Mouse (Mus musculus): Measurements from ENCODE around the gene Smim26. TPM values are rescaled to one million over a fixed set of nuclear protein-coding genes. Genes with fewer than 3 reads are reported as not detected.

The Smim26 gene
- polyA plus RNA-seq (2021; fragmentation: Nextera tagmentation), result 141 and 145 TPM in 2 replicates
- long read RNA-seq, experiment 1, transcript Smim26-201 (2 exons, 471 nt), result major isoform, 68 of 69 reads
- long read RNA-seq, experiment 1, partial matches to known transcripts, result 0 of 69 reads
- long read RNA-seq, experiment 1, other reads (novel, unspliced or antisense), result 1 of 69 reads
- long read RNA-seq, experiment 2, partial matches to known transcripts, result 0 of 4 reads
- long read RNA-seq, experiment 2, other reads (novel, unspliced or antisense), result 2 of 4 reads

DNA sequence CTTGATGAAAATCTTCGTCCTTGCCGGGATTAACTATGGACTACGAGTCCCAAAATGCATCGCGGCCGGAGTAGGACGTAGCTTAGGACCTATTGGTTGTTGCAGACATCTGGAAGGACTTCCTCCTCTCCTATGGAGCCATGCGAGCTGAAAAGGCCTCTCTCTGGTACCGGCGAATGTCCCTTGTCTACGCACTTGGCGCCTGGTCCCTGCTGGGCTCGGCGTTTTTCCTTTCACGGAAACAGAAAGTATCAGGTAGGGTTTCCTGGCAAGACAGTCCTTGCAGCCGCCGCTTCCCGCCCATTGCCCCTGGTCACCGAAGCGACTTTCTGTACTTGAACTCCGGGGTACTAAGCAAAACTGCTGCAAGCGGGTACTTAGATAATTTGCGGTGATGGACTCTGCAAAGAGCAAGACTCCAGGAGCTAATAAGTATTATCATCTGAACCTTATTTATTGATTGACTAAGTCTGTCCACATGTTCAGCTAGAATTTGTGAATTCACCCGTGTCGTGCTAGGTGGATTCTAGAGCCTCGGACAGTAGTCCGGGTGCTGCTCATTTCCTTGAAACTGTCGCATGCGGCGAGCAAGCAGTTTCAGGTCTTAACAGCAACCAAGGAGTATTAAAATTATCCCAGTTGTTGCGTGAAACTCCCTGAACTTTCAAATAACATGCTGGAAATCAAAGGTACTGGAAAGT lies at the start of gene Smim26:
TSS of gene Smim26 (plus strand) at position 104 of the 701 bp plus-strand sequence.

DNA sequence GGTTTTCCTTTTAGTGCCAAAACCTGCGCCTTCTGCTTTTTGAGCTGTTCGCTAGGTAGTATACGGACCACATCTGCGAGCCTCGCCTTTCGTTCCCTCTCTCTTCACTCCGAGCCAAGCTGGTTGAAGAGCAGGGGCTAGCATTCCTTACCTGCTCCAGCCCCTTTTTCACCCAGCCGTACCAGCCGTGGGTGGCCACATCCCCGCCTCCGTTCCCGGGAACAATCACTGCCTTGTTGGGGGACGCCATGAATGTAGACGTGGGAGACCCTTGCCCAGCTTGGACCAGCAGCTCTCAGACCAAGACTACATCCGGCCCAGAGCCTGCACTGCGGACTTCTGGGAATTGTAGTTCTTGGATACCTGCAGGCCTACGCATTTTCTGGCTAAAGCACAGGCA lies 43.3 kb upstream of the Smim26 start, which contains the start of gene Rbbp9:
TSS of gene Rbbp9 (minus strand) at position 341 of the 400 bp plus-strand sequence.

DNA sequence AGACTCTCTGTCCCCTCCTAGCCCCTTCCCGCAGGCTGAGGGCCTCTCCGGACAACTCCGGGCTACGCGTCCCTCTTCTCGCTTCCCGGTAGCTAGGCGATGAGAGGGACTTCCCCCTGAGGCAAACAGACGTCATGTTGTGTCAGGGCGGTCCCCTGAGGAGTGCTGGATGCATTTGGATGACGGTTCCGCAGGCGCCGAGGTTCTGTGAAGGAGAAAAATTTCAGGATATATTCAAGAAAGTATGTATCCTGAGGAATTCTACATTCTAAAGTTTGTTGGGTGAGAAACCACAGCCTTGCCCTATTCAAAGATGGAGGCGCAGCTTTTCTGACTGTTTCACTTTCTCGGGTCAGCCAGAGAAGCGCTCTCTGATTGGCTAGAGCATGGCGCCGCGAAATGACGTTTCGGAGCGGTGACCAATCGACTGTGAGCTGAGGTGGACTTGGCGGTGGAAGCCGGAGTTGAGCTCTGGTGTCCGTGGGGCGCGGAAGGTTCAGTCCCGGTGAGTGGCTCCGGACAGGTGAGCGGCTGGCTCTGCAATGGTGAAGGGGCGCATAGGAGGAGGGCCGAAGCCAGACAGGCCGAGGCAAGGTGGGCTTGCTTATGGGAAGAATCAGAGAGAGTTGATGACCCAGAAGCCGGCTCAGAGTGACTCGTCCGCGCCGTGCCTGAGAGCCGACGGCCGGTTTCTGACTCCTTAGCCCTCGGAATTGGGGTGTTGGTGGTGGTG lies 37.9 kb upstream of the Smim26 start, which contains the start of gene Sec23b:
TSS of gene Sec23b (plus strand) at position 410 of the 733 bp plus-strand sequence.

DNA sequence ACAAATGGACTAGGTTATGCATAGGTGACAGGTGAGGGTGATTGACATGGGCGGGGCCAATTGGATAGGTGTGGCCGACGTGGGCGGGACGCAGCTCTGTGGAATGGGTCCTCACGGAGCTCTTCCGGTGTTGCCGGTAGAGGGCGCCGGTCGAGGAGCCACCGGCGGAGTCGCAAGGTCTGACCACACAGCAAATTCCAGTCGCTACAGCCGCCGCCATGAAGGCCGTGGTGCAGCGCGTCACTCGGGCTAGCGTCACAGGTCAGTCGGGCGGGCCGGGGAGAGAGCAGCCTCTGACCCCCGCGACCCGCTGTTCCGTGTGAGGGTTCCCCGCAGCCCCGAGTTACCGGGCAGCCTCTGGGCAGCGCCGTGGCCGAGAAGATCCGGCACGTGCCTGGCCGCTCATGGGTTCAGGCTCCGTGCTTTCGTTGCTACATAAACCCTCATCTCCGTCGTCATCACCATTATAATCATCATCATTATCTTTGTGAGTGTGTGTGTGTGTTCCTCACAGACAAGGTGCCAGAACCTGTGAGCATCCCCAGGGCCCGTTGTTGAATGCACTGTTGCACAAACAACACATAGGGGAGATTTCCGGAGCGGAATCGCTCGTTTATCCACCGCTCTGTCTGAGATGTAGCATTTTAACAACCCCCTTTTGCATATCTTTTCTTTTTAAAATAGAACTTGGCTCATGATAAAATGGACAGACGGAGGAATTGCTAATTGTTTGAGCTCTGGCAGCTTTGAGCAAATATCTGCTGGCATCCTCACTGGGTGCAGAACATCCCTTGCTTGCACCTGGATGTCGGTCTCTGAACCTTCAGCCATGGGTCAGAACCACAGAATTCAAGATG lies 6.2 kb downstream of the Smim26 start, which contains the start of gene Dtd1:
TSS of gene Dtd1 (plus strand) at position 67 of the 857 bp plus-strand sequence.

Small RNA genes within 50 kb of the gene (microRNA-seq; reads per million reads assigned to microRNA genes)
- not detected for gene Gm24823

Other genes with a start within 250 kb of the Smim26 start
- 8.7 and 10.6 TPM in 2 replicates for gene Kat14, start 225.1 kb upstream of the Smim26 start, polyA plus RNA-seq (2021; fragmentation: Nextera tagmentation)
- gene Pet117, start 225.1 kb upstream of the Smim26 start, polyA plus RNA-seq (2021; fragmentation: Nextera tagmentation), result 3.4 and 3.8 TPM in 2 replicates
- 44.7 and 62.4 TPM in 2 replicates for gene Dzank1, start 66.6 kb upstream of the Smim26 start, polyA plus RNA-seq (2021; fragmentation: Nextera tagmentation)
- gene Polr3f, start 66.3 kb upstream of the Smim26 start, polyA plus RNA-seq (2021; fragmentation: Nextera tagmentation), result 3.5 and 4.4 TPM in 2 replicates
- gene Rbbp9, start 43.2 kb upstream of the Smim26 start, polyA plus RNA-seq (2021; fragmentation: Nextera tagmentation), result 38.7 and 39.0 TPM in 2 replicates
- 52.0 and 55.4 TPM in 2 replicates for gene Sec23b, start 37.8 kb upstream of the Smim26 start, polyA plus RNA-seq (2021; fragmentation: Nextera tagmentation)
- gene Dtd1, start 5.8 kb downstream of the Smim26 start, polyA plus RNA-seq (2021; fragmentation: Nextera tagmentation), result 154 and 161 TPM in 2 replicates
- gene Scp2d1, start 229.6 kb downstream of the Smim26 start, polyA plus RNA-seq (2021; fragmentation: Nextera tagmentation), result not detected in 2 replicates